Mouse (Mus musculus): ENCODE data around the gene Sat1.

DNA sequence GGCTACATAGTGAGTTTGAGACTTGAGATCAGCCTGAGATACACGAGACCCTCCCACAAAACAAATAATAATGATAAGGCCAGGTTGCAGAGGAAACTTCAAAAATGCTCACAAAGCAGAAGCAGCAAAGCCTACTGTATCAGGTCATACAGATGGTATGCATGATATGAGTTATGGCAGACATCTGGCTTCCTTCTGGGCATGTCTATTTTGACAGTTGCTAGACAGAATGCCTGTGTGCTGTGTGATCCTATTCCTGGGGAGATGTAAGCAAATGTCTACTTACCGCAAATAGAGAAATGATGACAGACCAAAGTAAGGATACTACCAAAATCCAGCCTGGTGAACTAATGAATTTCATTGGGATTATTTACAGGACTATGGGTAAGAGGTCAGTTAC is 49.9 kb downstream of the Sat1 start:
- TF ChIP-seq POLR2A (IDR thresholded peaks at IDR 0.05; ENCODE audit: borderline replicate concordance, control insufficient read depth, low read depth, low read length): no peak
- TF ChIP-seq CTCF (IDR thresholded peaks at IDR 0.05; ENCODE audit: control insufficient read depth, insufficient read depth, low read length): no peak

Data from bone marrow, adult 2 months (tissue).